Mouse (Mus musculus) sigmoid colon, adult 10 weeks (tissue): ENCODE data around the gene Neu1. TPM values are rescaled to one million over a fixed set of nuclear protein-coding genes. Genes with fewer than 3 reads are reported as not detected.

ENCODE experiments used
- polyA plus RNA-seq: library from polyadenylated mRNA; stranded (reverse); fragments of 350-450 nt; fragmentation: Illumina TruSeq; extraction: RNeasy Lipid Tissue Mini Kit (QIAGEN cat#74804); gene quantifications from one replicate; pipeline ENCODE4 v1.2.3, GENCODE M21; 2014; ENCODE audit warnings: low read depth, low replicate concordance

The Neu1 gene
- 15.5 TPM for polyA plus RNA-seq

DNA sequence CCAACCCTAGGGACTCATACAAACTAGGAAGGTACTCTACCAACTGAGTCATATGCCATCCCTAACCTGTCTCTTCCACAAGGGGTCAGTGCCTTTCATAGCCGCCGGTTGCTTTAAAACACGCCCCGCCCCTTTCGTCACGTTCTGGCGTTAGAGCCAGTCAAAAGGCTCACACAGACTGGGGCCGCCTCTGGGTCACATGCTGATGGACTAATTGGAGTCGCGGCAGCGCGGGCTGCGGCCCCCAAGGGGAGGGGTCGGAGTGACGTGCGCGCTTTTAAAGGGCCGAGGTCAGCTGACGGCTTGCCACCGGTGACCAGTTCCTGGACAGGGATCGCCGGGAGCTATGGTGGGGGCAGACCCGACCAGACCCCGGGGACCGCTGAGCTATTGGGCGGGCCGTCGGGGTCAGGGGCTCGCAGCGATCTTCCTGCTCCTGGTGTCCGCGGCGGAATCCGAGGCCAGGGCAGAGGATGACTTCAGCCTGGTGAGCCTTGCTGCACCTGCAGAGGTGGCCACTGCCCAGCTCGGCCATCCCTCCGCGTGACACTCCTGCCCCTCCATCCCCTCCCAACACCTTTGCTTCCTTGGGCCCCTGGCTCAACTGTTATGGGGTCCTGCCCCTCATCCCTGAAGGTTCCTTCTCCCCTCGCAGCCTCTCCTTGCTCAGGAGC, at the start of gene Neu1:
Neu1 (plus strand) TSS at position 193 of the 674 bp plus-strand sequence.

DNA sequence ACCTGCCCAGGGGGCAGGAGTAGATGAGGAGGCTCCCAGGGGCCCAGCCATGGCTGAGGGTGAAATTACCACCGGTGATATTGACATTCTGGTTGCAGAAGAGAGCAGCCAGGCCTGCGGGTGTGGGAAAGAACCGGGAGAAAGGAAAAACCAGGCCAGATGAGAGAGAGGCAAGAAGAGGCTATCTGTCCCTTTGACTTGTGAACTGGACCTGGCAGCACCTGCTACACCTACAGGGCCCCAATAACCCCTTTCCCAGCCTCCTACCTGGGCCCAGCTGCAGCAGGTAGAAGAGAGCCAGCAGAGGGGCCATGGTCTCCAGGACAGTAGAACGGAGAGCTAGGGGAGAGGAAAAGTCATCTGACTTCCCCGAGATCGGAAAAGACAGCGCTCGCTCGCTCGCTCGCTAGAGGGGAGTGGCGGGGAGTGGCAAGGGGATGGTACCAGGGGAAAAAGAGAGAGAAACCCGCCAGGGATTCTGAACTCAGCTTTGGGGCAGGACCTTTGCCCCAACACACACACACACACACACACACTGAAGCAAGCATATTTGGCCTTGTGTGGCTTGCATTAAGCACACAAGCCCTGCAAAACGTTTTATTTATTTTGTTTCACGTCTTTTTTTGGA, 49.3 kb upstream of the Neu1 start, which contains the start of gene Gm20547:
Gm20547 (minus strand) TSS at position 360 of the 628 bp plus-strand sequence.

DNA sequence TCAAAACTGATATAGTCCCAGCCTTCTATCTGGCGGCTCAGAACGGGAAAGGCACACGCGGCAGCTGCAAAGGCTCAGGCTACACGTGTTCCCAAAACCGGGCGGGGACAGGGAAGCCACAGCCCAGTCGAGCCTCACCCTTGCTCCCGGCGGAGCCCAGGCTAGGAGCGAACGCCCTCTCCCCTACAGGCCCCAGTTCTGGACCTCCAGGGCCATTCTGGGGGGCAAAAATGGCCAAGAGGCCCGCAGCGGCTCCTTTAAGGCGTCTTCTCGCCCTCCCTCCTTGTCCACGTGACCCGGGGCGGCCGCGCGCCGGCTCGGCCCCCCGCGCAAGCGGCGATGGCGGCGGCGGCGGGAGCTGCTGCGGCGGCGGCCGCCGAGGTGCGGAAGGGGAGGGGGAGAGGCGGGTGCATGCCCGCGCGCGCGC, 32.9 kb upstream of the Neu1 start, which contains the start of the genes C2 and Ehmt2:
C2 (minus strand) TSS at position 106 of the 427 bp plus-strand sequence.
Ehmt2 (plus strand) TSS at position 310 of the 427 bp plus-strand sequence.

DNA sequence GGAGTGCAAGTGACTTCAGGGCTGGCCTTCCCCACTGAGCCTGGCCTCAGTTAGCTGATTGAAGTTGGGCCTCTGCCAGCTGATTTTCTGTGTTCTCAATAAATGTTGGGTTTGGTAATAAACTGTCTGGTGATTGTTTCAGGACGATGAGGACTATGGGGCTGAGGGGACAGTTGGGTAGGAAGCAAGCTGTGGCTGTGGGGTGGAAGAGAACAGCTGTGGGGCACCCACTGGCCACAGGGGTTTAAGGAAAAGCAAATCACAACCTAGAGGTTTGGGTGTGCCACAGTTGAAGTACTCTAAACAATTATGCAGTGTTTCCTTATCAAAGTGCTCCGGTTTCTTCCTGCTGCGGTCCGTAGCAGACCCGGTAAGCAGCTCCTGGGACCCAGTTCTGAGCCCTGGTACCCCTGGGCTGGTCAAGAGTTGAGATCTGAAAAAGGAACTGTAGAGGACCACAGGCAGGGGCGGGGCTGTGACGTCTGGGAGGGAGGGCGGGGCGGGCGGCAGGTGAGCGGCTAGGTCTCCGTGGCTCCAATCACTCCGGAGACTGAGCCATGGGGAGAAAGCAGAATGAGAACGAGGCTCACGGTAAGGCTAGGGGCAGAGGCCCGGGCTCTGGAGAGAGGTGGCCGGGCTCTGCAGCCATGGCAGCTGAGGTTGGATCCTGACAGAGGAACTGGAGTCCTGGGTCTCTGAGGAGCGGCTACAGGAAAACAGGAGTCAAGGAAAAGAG, 17.0 kb upstream of the Neu1 start, which contains the start of gene Slc44a4:
Slc44a4 (plus strand) TSS at position 537 of the 736 bp plus-strand sequence.

DNA sequence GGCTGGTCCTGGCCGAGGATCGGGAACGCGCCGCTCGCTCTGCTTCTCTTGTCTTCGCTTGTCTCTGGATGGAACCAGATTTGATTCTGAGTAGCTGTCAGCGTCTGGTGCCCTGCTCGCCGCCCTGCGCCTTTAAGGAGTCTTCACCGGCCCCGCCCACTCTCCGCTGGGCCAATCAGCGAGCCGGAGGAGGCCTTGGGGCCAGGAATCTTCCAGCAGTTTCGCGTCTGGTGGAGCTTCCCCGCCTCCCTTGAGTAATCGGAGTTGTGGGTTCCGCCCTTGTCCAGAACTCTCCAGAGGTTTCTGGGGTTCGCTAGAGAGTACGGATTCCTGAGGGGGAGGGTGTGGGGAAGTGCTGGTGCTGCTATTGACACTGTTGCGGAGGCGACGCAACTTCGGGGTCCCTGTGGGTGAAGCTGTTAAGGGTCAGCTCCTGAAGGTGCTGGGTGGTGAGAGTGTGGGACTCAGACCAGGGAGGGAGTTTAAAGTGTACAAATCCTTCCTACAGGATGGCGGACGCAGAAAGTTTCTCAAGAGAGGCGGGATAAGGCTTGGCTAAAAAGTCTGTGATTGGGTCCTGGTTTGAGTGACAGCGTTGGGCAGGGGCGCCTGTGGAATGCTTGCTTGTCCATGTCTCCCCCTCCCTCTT, 28.2 kb downstream of the Neu1 start, which contains the start of gene Hspa1b:
Hspa1b (minus strand) TSS at position 109 of the 649 bp plus-strand sequence.

DNA sequence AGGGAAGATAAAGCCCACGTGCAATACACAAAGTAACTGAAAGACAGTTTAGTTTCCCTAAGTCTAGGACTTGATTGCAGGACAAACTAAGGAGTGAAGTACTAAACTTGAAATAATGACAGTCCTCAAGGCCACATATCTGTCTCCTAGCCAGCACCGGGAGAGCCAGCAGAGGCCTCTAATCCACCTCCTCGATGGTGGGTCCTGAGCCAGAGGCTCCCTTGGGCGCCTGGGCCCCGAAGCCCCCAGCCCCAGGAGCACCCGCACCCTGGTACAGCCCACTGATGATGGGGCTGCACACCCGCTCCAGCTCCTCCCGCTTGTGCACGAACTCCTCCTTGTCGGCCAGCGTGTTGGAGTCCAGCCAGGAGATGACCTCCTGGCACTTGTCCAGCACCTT, 38.8 kb downstream of the Neu1 start, which contains the start of gene Gm20481:
Gm20481 (plus strand) TSS at position 91 of the 400 bp plus-strand sequence.

DNA sequence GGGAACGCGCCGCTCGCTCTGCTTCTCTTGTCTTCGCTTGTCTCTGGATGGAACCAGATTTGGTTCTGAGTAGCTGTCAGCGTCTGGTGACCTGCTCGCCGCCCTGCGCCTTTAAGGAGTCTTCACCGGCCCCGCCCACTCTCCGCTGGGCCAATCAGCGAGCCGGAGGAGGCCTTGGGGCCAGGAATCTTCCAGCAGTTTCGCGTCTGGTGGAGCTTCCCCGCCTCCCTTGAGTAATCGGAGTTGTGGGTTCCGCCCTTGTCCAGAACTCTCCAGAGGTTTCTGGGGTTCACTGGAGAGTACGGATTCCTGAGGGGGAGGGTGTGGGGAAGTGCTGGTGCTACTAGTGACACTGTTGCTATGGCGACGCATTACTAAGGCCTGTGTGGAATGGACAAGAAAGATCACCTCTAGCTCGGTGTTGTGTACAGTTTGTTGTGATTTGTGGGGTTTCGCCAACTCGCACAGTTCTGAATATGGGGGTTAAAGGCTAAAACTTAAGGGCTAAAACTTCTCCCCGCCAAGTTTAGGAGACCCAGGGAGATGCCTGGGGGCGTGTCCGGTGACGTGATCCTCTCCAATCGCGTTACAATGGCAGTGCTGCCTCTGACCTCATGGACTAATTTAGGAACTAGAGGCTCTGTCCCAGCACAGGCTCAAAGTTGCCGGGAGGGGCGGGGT, 41.2 kb downstream of the Neu1 start, which contains the start of the genes Hspa1a and Hspa1l:
Hspa1a (minus strand) TSS at position 88 of the 681 bp plus-strand sequence.
Hspa1l (plus strand) TSS at position 635 of the 681 bp plus-strand sequence.

DNA sequence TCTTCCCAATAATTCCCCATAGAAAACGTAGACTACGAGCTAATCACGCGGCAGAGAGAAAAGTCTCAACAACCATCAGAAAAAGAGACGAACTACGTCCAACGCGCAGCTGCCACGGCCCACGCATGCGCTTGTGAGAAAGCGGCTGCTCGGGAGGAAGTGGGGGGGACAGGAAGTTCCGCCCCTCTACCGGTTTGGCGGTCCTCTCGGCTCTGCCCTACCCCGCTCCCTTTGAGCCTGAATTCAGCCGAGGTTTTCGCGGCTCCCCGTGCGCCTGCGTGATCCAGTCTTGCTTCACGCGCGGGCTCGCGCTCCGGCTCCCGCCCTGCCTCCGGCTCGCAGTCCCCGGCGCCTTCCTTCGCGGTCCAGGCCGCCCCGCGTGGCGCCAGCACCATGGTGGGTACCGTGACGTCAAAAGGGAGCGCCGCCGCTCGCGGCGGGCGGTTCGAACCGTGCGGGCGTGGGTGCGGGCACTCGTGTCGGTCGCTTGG, 50.7 kb downstream of the Neu1 start, which contains the start of gene Lsm2:
Lsm2 (plus strand) TSS at position 173 of the 491 bp plus-strand sequence.

Other genes starting within 250 kb of the Neu1 start
- 1.8 TPM for gene C4b, start 187.4 kb upstream of the Neu1 start, polyA plus RNA-seq
- gene Cyp21a1, start 126.7 kb upstream of the Neu1 start, polyA plus RNA-seq = not detected
- gene Stk19, start 94.3 kb upstream of the Neu1 start, polyA plus RNA-seq = 23.0 TPM
- gene Dxo, start 94.2 kb upstream of the Neu1 start, polyA plus RNA-seq = 3.0 TPM
- 5.6 TPM for gene Skiv2l, start 81.0 kb upstream of the Neu1 start, polyA plus RNA-seq
- gene Nelfe, start 80.9 kb upstream of the Neu1 start, polyA plus RNA-seq = 1.1 TPM
- gene Cfb, start 68.7 kb upstream of the Neu1 start, polyA plus RNA-seq = 18.5 TPM
- gene Zbtb12, start 51.8 kb upstream of the Neu1 start, polyA plus RNA-seq = 1.1 TPM
- 2.3 TPM for gene Gm20547, start 49.2 kb upstream of the Neu1 start, polyA plus RNA-seq
- gene C2, start 33.0 kb upstream of the Neu1 start, polyA plus RNA-seq = 1.0 TPM
- gene Ehmt2, start 32.8 kb upstream of the Neu1 start, polyA plus RNA-seq = 10.6 TPM
- 32.3 TPM for gene Slc44a4, start 16.8 kb upstream of the Neu1 start, polyA plus RNA-seq
- gene Hspa1b, start 28.0 kb downstream of the Neu1 start, polyA plus RNA-seq = 10.1 TPM
- not detected for gene Gm20481, start 38.7 kb downstream of the Neu1 start, polyA plus RNA-seq
- 4.5 TPM for gene Hspa1a, start 40.9 kb downstream of the Neu1 start, polyA plus RNA-seq
- 0.22 TPM for gene Hspa1l, start 41.5 kb downstream of the Neu1 start, polyA plus RNA-seq
- 12.9 TPM for gene Lsm2, start 50.6 kb downstream of the Neu1 start, polyA plus RNA-seq
- 1.5 TPM for gene Vars, start 69.7 kb downstream of the Neu1 start, polyA plus RNA-seq
- 0.09 TPM for gene Vwa7, start 85.3 kb downstream of the Neu1 start, polyA plus RNA-seq
- not detected for gene Sapcd1, start 96.8 kb downstream of the Neu1 start, polyA plus RNA-seq
- gene Msh5, start 115.5 kb downstream of the Neu1 start, polyA plus RNA-seq = 2.5 TPM
- gene Clic1, start 118.7 kb downstream of the Neu1 start, polyA plus RNA-seq = 47.8 TPM
- not detected for gene Ddah2, start 127.8 kb downstream of the Neu1 start, polyA plus RNA-seq
- gene Ly6g6c, start 134.1 kb downstream of the Neu1 start, polyA plus RNA-seq = 1.5 TPM
- 3.0 TPM for gene Mpig6b, start 134.9 kb downstream of the Neu1 start, polyA plus RNA-seq
- gene Ly6g6e, start 145.6 kb downstream of the Neu1 start, polyA plus RNA-seq = 2.8 TPM
- gene Ly6g6d, start 146.8 kb downstream of the Neu1 start, polyA plus RNA-seq = not detected
- not detected for gene Ly6g6f, start 154.4 kb downstream of the Neu1 start, polyA plus RNA-seq
- gene Abhd16a, start 158.0 kb downstream of the Neu1 start, polyA plus RNA-seq = 5.3 TPM
- not detected for gene Ly6g5c, start 177.0 kb downstream of the Neu1 start, polyA plus RNA-seq
- gene Ly6g5b, start 184.2 kb downstream of the Neu1 start, polyA plus RNA-seq = not detected
- gene Gpank1, start 190.2 kb downstream of the Neu1 start, polyA plus RNA-seq = 0.85 TPM
- 96.9 TPM for gene Csnk2b, start 190.8 kb downstream of the Neu1 start, polyA plus RNA-seq
- gene D17H6S53E, start 195.1 kb downstream of the Neu1 start, polyA plus RNA-seq = 2.2 TPM
- gene Apom, start 200.8 kb downstream of the Neu1 start, polyA plus RNA-seq = not detected
- 16.8 TPM for gene Bag6, start 203.9 kb downstream of the Neu1 start, polyA plus RNA-seq
- gene Prrc2a, start 233.6 kb downstream of the Neu1 start, polyA plus RNA-seq = 12.8 TPM
- 7.7 TPM for gene Aif1, start 244.8 kb downstream of the Neu1 start, polyA plus RNA-seq